In the genomic region with DNA sequence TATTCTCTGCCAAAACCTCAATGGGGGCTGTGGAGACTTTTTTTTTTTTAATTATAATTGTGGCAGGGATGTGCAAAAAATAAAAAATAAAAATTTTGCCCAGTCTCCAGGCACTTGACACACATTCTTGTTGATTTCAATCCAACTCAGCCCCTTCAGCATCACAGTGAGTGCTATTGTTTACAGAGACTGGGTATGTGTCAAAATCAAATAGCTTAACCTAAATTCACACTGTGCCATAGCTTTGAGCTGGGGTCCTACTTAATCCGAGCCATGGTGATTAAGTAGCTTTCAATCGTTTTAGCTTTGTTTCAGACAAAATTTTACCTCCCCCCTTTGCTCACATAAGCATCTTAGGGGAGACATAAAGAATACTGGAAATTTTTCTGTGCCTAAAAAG, we compare ENCODE assay signal across 27 mouse cellular contexts.
A peak's percentile ranks its signal among the peaks of the same experiment; 100 is the strongest.
DNase-seq lines count a peak whose midpoint lies in the region; ATAC-seq and TF ChIP-seq lines count a peak whose summit lies in the region.
"Had no signal": no experiment of that assay in that cellular context is flagged by ENCODE, and none has a peak within 500 bp of the region (broad histone marks: within the 10 kb centered on the region; RNA-seq: fewer than 3 reads in every experiment).

No protein-coding gene starts in this region.

- no peak overlapping the region for H3K4me3 ChIP-seq in forebrain, embryonic 10.5 days
- H3K4me3 ChIP-seq in forebrain, postnatal 0 days (ENCODE audit: low read depth, low read length) = no peak overlapping the region
- H3K4me3 ChIP-seq in midbrain, embryonic 10.5 days = no peak overlapping the region
- no peak overlapping the region for H3K4me3 ChIP-seq in midbrain, embryonic 16.5 days (ENCODE audit: low read depth, low read length)
- no peak overlapping the region for H3K4me3 ChIP-seq in midbrain, embryonic 14.5 days (replicated peaks; ENCODE audit: low read depth, low read length)
- H3K4me3 ChIP-seq: embryonic facial prominence, embryonic 13.5 days; heart, embryonic 13.5 days; limb, embryonic 10.5 days; limb, embryonic 15.5 days; liver, embryonic 13.5 days; myocyte; neural tube, embryonic 12.5 days had no signal

- ATAC-seq in forebrain, postnatal 0 days = no peak; the same call in 1 of the 2 replicates
- no peak for ATAC-seq in midbrain, embryonic 16.5 days
- no peak for ATAC-seq in midbrain, embryonic 14.5 days (ENCODE audit: low FRiP score, low TSS enrichment)
- ATAC-seq: intestine, embryonic 16.5 days; lung, postnatal 0 days; Patski had no signal

- H3K36me3 ChIP-seq in forebrain, embryonic 10.5 days (replicated peaks) = no peaks in the 10 kb centered on the region
- no peaks in the 10 kb centered on the region for H3K36me3 ChIP-seq in forebrain, postnatal 0 days (ENCODE audit: insufficient read depth)
- H3K36me3 ChIP-seq in midbrain, embryonic 10.5 days = no peaks in the 10 kb centered on the region
- no peaks in the 10 kb centered on the region for H3K36me3 ChIP-seq in midbrain, embryonic 16.5 days (ENCODE audit: control insufficient read depth, insufficient read depth, low read length)
- H3K36me3 ChIP-seq in midbrain, embryonic 14.5 days (ENCODE audit: control insufficient read depth, insufficient read depth, low read length) = no peaks in the 10 kb centered on the region
- H3K36me3 ChIP-seq: embryonic facial prominence, embryonic 13.5 days; heart, embryonic 13.5 days; limb, embryonic 10.5 days; limb, embryonic 15.5 days; liver, embryonic 13.5 days; neural tube, embryonic 12.5 days had no signal

- no peak overlapping the region for H3K9ac ChIP-seq in forebrain, postnatal 0 days
- no peak overlapping the region for H3K9ac ChIP-seq in midbrain, embryonic 16.5 days (ENCODE audit: low read depth, low read length)
- no peak overlapping the region for H3K9ac ChIP-seq in midbrain, embryonic 14.5 days (replicated peaks; ENCODE audit: low read length)
- H3K9ac ChIP-seq: embryonic facial prominence, embryonic 13.5 days; heart, embryonic 13.5 days; limb, embryonic 15.5 days; liver, embryonic 13.5 days; neural tube, embryonic 12.5 days had no signal

- no peaks in the 10 kb centered on the region for H3K9me3 ChIP-seq in forebrain, embryonic 10.5 days
- no peaks in the 10 kb centered on the region for H3K9me3 ChIP-seq in forebrain, postnatal 0 days (ENCODE audit: low read length)
- no peaks in the 10 kb centered on the region for H3K9me3 ChIP-seq in midbrain, embryonic 10.5 days (replicated peaks)
- H3K9me3 ChIP-seq in midbrain, embryonic 16.5 days (replicated peaks; ENCODE audit: control insufficient read depth, low read length, poor library complexity, severe bottlenecking) = no peaks in the 10 kb centered on the region
- no peaks in the 10 kb centered on the region for H3K9me3 ChIP-seq in midbrain, embryonic 14.5 days (ENCODE audit: control insufficient read depth, low read length)
- H3K9me3 ChIP-seq: embryonic facial prominence, embryonic 13.5 days; G1E; heart, embryonic 13.5 days; limb, embryonic 10.5 days; limb, embryonic 15.5 days; liver, embryonic 13.5 days; neural tube, embryonic 12.5 days had no signal

- TF ChIP-seq POLR2A in brain, embryonic 14.5 days (IDR thresholded peaks at IDR 0.05; ENCODE audit: borderline replicate concordance, extremely low read depth, insufficient read depth, insufficient read length, poor library complexity, severe bottlenecking) = no peak

- H3K27ac ChIP-seq in forebrain, embryonic 10.5 days = peak overlapping the region; percentile 36; the same call in 1 of the 2 replicates
- no peak overlapping the region for H3K27ac ChIP-seq in forebrain, postnatal 0 days (ENCODE audit: low read depth, low read length)
- H3K27ac ChIP-seq in midbrain, embryonic 10.5 days (replicated peaks) = peak overlapping the region; percentile 67; the same call in 1 of the 2 replicates
- H3K27ac ChIP-seq in midbrain, embryonic 16.5 days (ENCODE audit: low read length) = no peak overlapping the region
- 0 out of 2 replicates have a peak overlapping the region, but pooled peaks have one; percentile 8 for H3K27ac ChIP-seq in midbrain, embryonic 14.5 days (replicated peaks; ENCODE audit: low read depth, low read length)
- H3K27ac ChIP-seq: embryonic facial prominence, embryonic 13.5 days; heart, embryonic 13.5 days; limb, embryonic 10.5 days; limb, embryonic 15.5 days; liver, embryonic 13.5 days; neural tube, embryonic 12.5 days had no signal

- 17% methylated on average over 2 of the region's 2 CpGs for WGBS in forebrain, embryonic 10.5 days
- 12% methylated on average over 2 of the region's 2 CpGs for WGBS in forebrain, postnatal 0 days
- WGBS in midbrain, embryonic 10.5 days = 17% methylated on average over 2 of the region's 2 CpGs
- 9% methylated on average over 2 of the region's 2 CpGs for WGBS in midbrain, embryonic 16.5 days
- 7% methylated on average over 2 of the region's 2 CpGs for WGBS in midbrain, embryonic 14.5 days

- peaks cover 20% of the 10 kb centered on the region for H3K27me3 ChIP-seq in forebrain, embryonic 10.5 days (ENCODE audit: poor library complexity, severe bottlenecking)
- no peaks in the 10 kb centered on the region for H3K27me3 ChIP-seq in forebrain, postnatal 0 days (ENCODE audit: insufficient read depth, low read length)
- no peaks in the 10 kb centered on the region for H3K27me3 ChIP-seq in midbrain, embryonic 10.5 days (ENCODE audit: low read depth, poor library complexity, severe bottlenecking)
- H3K27me3 ChIP-seq in midbrain, embryonic 16.5 days (ENCODE audit: control insufficient read depth, insufficient read depth, low read depth, low read length) = no peaks in the 10 kb centered on the region
- H3K27me3 ChIP-seq in midbrain, embryonic 14.5 days (ENCODE audit: control insufficient read depth, insufficient read depth, low read length) = no peaks in the 10 kb centered on the region
- H3K27me3 ChIP-seq: embryonic facial prominence, embryonic 13.5 days; heart, embryonic 13.5 days; limb, embryonic 15.5 days; liver, embryonic 13.5 days; neural tube, embryonic 12.5 days; Patski had no signal

- no peak for DNase-seq in forebrain, embryonic 10.5 days (ENCODE audit: extremely low spot score, low spot score)
- no peak for DNase-seq in forebrain, postnatal 0 days
- DNase-seq in midbrain, embryonic 10.5 days (ENCODE audit: low spot score) = no peak
- peak; percentile 73 for DNase-seq in brain, embryonic 14.5 days (ENCODE audit: low read depth)
- peak; percentile 47 for DNase-seq in midbrain, embryonic 14.5 days
- no peak for DNase-seq in cerebellum, adult 11 months
- DNase-seq: adrenal gland, postnatal 10 days; cerebellum, adult 18-20 months; cerebellum, postnatal 10 days; gastrocnemius, postnatal 10 days; heart, postnatal 10 days; kidney, adult 9 months; kidney, postnatal 14 days; layer of hippocampus, adult 9-11 months; liver, embryonic 13.5 days; lung, adult 18-20 months had no signal

- TF ChIP-seq CTCF in forebrain, postnatal 0 days (IDR thresholded peaks at IDR 0.05; ENCODE audit: low read depth) = no peak
- no peak for TF ChIP-seq CTCF in brain, embryonic 14.5 days (IDR thresholded peaks at IDR 0.05; ENCODE audit: borderline replicate concordance, extremely low read depth, insufficient read depth, insufficient read length)

- peaks cover 44% of the 10 kb centered on the region for H3K4me1 ChIP-seq in forebrain, embryonic 10.5 days
- no peaks in the 10 kb centered on the region for H3K4me1 ChIP-seq in forebrain, postnatal 0 days (ENCODE audit: insufficient read depth)
- H3K4me1 ChIP-seq in midbrain, embryonic 10.5 days = peaks cover 52% of the 10 kb centered on the region
- peaks cover 11% of the 10 kb centered on the region for H3K4me1 ChIP-seq in midbrain, embryonic 16.5 days (ENCODE audit: control insufficient read depth, insufficient read depth, low read length)
- H3K4me1 ChIP-seq in midbrain, embryonic 14.5 days (ENCODE audit: control insufficient read depth, insufficient read depth, low read length) = peaks cover 13% of the 10 kb centered on the region

- no peak overlapping the region for H3K4me2 ChIP-seq in forebrain, postnatal 0 days (ENCODE audit: low read depth)
- no peak overlapping the region for H3K4me2 ChIP-seq in midbrain, embryonic 16.5 days (ENCODE audit: low read length)
- H3K4me2 ChIP-seq in midbrain, embryonic 14.5 days (ENCODE audit: low read length) = no peak overlapping the region
- H3K4me2 ChIP-seq: embryonic facial prominence, embryonic 13.5 days; heart, embryonic 13.5 days; limb, embryonic 15.5 days; liver, embryonic 13.5 days; neural tube, embryonic 12.5 days had no signal

Comparison
In these comparisons a context has a peak if more than half of its experiments do, and no peak if none do; other contexts are left out.
1. DNase-seq: peak in brain, embryonic 14.5 days (single experiment) and midbrain, embryonic 14.5 days (single experiment); none in forebrain, embryonic 10.5 days (single experiment), forebrain, postnatal 0 days (single experiment), midbrain, embryonic 10.5 days (single experiment) and cerebellum, adult 11 months (single experiment).
2. H3K27ac ChIP-seq: peak in forebrain, embryonic 10.5 days (single experiment), midbrain, embryonic 10.5 days (single experiment) and midbrain, embryonic 14.5 days (single experiment); none in forebrain, postnatal 0 days (single experiment) and midbrain, embryonic 16.5 days (single experiment).